Mouse (Mus musculus) heart, postnatal 14 days (tissue): ENCODE measurements at regions not wholly inside any gene's neighbourhood (a gene's known extent, or its start where the extent isn't known, plus 50 kb on each side); places are given as distances from the start of the nearest gene placed in this dataset.
"Not testable (repeated sequence)": the region's sequence is repeated elsewhere in the genome, so short reads cannot be mapped to it uniquely, and the experiment has no call there.

ENCODE experiments used
- DNase-seq, 2 experiments: peaks; one replicate each; pipeline ENCODE4 v3.0.0; 2021 to 2022
- intact Hi-C: fragments of 180-260 bp; cut with DNase I; formaldehyde crosslinking; loops from one replicate; pipeline ENCODE4 v1.15.1; 2025

DNA sequence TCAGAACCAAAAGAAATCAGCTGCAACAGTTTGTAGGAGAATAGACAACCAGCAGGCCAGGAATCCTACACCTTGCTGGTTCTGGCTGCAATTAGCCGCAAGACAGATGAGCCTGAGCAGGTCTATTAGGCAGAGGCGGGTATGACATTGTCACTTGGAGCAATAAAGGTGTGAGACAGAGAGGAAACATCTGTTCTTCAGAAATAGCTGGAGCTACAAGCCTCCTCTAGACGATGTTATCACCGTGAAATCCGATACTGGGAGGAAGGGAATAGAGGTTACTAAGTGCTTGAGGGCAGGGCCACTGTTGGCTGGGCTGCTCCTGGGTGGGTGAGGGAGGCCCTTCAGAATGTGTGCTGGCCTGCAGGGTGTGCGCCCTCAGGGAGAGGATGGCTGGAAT is 135.8 kb upstream of the Sulf2 start:
- intact Hi-C loops, result no loop called here
- peak; percentile 10 to 26 for DNase-seq

DNA sequence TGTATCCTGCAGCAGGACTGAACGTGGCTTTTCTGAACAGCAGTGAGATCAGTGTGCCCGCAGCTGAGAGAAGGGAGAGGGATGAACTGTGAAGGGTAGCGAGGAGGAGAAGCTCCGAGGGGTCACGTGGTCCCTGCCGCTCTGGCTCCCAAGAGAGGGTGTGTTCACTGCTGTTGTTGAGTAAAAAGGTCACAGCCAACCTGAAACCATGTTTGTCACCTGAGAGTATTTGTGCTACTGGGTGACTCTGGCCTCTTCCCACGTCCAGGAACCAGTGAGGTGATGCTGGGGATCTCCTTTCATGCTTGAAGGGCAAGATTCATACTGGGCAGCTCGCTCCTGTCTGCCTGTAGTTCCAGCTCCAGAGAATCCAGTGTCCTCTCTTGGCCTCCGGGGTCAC is 135.4 kb upstream of the Sulf2 start:
- DNase-seq, result no peak
- intact Hi-C loops, result no loop called here

DNA sequence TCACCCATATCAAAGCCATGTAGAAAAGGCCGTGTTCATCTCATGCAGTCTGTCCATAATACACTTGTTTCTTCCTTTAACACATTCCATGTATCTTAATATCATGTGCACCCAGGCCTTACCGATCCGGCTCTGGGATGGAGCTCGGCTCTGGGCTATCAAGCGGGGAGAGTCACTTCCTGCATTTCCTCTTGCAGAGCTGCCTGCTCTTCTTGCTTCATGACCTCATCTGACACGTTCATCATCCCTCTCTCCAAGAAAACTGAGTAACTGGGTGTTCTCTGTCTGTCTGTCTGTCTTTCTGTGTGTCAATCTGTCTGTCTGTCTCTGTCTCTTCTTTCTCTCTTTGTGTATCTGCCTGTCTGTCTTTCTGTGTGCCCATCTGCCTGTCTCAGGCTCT is 133.7 kb upstream of the Sulf2 start:
- no peak for DNase-seq
- intact Hi-C loops, result no loop called here

DNA sequence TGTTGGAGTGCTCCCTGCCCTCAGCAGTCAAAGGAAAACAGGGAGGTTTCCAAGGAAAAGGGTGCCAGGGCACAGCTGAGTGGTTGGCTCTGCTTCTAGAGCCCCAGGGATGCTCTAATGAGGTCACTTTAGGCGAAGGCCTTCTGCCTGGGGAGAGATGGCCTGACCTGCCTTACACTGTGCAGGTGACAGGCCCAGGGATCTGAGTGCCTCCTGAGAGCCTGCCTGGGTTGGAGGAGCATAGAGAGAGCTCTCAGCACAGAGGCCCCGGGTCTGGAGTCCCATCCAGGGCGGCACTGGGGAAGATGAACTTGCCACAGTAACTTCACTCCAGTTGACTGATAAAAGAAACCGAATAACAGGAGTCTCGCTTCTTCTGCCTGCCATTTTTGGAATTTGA is 125.7 kb upstream of the Sulf2 start:
- DNase-seq, intact Hi-C loops: not testable (repeated sequence)

DNA sequence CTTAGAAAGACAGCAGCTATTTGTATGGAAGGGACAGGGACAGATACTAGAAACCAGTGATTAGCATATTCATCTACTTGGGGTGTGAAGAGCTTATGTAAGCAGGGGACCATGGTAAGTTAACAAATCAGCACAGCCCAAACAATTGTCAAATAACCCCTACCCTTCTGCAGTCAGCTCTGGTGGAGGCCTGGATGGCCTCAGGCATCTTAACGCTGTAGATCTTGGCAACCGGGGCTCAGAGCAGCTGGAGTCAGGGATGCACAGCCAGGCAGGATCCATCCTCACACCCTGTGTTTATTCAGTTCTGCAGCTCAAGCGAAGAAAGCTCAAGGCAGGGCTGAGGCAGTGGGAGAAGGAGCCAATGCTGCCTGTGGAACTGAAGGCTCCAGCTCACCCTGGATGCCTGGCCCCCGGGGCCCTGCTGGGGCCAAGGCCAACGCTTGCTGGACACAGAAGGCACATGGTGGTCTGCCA is 125.2 kb upstream of the Sulf2 start:
- intact Hi-C loops, result no loop called here
- peak; percentile 40 to 51 for DNase-seq

DNA sequence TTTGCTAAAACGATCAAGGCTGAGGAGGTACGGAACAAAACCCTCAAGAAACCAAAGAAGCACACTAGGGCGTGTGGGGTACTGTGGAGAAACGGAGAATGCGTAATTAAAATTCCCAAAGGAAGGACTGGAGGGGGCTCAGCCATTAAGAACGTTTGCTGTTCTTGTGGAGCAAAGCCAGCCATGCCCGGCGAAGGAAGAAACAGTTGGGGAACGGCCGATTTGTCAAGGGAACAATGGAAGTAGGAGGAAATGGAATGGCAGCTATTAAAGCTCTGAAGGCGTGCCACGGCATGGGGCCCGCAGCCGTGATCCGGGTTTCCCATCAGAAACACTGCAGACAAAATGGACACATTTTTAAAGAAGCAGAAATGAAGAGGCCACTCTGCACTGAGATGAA is 124.2 kb upstream of the Sulf2 start:
- DNase-seq, result no peak
- intact Hi-C loops, result no loop called here

DNA sequence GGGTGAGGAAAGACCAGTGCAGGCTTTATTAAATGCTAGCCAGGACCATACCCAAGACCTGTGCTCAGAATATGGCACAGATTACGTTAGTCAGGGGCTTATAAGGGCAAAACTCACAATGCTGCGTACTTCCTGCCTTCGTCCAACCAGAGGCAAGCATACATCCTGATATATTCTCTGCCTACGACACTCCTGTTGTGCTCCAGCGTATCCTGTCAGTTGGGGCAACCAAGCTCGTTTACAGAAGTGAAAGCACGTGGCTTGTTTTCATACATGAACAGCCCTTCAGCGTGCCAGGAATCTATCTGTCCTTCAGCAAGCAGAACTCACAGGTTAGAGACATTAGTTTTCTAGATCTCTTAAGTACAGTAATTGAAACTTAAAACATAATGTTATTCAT is 119.9 kb upstream of the Sulf2 start:
- no peak for DNase-seq

DNA sequence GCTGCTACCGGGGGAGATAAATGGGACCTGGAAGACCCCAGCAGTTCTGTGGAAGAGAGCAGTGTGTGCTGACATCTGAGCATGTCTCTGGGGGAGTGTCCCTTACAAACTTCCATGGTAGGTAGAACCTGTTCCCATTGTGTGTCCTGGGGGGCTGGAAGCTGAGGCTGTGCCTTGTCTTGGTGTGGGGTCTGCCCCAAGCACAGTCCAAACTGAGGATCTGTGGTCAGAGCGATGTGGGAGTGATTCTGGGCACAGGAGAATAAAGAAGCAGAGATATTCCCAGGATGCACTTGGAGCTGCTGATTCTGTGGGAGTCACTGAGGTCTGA is 118.5 kb upstream of the Sulf2 start:
- intact Hi-C loops, result no loop called here
- no peak for DNase-seq

More for the DNA sequence above, 119.9 kb upstream of the Sulf2 start:
- intact Hi-C loops, result no loop called here

DNA sequence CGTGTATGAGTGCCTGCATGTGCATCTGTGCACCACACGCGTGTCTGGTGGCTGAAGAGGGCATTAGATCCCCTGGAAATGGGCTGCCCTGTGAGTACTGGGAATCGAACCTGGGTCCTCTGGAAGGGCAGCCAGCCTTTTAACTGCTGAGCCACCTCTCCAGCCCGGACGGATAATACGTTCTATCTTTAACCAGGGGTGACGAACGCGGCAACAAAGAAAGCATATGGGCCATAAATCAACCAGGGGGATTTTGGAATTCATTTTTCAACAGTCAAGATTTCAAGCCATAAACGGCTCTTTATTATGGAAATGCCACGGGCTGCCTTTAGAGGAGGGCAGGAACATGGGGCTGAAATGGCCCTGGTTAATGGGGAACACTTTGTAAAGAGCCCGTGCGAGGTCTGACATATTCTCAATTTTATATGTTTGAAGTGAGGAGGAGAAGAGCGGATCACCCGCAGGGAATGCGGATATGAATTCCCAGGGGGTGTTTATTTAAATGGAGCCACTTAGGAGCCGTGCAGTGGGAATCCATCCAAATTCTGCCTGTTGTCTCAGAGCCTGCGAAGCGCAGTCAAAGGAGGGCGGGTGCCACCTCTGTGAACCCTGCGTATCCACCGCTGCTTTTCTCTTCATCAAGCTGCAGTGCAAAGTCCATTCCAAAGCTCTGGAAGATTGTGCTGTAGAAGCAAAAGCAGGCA is 118.0 kb upstream of the Sulf2 start:
- intact Hi-C loops, result no loop called here

DNA sequence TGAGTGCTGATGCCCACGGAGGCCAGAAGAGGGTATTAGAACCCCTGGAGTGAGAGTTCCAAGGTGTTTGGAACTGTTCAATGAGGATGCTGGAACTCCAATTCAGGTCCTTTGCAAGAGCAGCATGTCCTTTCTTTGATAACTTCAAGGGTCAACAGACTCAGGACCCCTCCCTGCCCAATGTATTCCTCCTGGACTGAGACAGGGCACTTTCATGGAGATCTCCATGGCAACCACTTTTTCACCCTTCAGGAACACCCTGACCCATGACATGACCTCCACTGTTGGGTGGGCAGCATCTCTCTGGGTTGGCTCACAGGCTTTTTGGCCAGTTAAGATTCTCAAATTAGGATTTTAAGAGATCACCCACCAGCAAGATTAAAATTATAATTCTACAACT is 117.4 kb upstream of the Sulf2 start:
- DNase-seq, result no peak
- intact Hi-C loops, result no loop called here

More for the DNA sequence above, 118.0 kb upstream of the Sulf2 start:
- DNase-seq, result peak in 1 of 2 experiments; percentile 17

DNA sequence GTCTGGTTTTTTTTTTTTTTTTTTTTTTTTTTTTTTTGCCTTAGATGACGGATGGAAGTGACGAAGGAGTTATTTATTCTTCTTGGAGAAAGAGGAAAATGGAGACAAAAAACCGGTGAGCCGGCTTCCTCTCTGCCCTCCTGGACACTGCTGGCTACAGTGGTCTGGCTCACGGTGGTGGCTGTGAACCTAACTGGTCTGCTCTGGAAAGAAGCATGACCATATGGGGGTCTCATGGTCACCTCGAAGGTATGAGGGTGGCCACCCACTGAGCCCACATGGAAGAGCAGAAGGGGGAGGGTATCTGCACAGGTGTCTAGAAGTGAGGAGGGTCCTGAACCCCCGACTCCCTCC is 116.7 kb upstream of the Sulf2 start:
- no peak for DNase-seq
- intact Hi-C loops, result no loop called here

DNA sequence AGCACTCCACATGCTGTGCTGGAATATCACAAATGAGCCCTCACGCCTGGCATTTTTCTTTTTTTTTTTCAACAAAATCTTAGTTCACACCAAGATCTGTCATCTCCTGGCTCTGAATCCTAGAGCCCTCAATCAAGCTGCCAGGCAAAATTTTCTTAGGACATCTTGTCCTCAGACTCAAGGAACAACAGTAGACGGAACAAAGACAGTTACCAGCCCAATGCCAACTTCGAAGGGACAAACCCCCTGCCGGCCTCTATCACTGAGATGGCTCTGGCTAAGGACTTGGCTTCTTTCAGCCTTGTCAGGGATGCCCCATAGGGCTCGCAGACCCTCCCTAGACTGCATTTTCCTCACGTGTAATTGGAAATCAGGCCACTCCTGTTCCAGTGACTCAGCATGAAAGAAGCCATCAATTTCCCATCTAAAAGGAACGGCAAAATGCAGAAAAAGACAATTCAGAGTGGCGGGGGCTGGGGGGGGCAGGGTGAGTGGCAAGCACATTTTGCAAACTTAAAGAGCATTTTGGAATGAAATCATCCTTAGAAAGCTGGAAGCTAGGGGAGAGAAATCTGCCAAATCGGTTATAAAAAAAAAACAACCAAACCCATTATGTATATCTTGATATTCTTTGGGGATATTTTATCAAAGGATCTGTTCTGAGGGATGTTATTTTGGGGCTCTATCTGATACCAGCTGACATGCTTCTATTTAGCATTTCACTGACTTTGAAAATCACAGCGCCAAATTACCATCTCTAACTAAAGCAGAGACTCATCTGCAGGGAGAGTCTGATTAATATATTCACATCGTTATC is 116.1 kb upstream of the Sulf2 start:
- DNase-seq, result no peak
- intact Hi-C loops, result no loop called here

DNA sequence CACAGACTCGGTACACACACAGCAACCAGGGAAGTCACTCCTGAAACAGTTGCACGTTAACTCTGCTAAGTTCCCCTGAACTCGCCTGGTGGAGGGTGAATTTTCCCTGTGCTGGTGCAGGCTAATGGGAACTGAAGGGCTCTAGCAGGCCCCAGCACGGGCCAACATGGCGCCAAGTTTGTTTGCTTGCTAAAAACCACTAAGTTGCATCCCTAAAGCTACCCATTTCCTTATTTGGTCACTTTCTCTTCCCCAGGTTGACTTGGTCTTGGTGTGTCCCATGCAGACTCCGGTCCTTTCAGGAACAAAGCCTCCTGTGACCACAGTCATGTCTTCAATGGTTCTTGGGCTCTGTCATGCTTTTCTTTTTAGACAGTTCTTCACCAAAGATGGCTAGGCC is 114.5 kb upstream of the Sulf2 start:
- intact Hi-C loops, result no loop called here
- no peak for DNase-seq

DNA sequence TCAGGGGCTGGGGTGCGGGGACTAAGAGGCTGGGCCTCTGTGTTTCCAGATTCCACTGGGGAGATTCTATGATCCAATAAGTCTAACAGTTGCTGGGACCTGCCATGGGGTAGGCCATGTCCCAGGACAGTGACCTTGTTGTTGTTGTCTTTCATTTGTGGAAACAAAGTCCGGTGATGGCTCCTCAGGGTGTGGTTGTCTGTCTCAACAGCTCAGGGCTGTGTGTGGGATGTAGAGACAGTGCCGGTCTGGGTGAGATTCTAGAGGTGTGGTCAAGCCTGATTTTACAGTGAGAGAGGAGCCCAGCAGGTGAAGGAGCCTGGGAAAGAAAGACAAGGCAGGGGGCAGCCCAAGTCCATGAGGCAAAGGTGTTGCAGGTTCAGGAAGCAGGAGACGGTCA is 111.5 kb upstream of the Sulf2 start:
- intact Hi-C loops, result no loop called here
- no peak for DNase-seq

DNA sequence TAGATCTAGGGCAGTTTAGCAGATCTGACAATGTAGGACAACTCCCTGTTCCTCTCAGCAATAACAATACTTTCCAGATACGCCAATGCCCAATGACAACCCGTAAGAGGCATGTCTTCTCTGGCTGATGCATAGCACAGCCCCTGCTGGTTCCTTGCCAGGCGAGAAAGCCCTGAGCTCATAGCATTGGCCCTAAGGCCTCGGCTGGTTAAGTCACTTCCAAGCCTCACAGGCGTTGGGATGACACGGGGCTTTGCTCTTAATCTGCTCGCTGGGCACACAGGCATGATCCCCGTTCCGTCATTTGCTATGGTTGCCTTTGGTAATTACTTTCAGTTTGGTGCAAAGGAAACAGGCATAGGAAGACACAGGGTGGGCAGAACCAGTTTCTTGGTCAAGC is 111.0 kb upstream of the Sulf2 start:
- intact Hi-C loops, result no loop called here
- peak; percentile 29 to 55 for DNase-seq

DNA sequence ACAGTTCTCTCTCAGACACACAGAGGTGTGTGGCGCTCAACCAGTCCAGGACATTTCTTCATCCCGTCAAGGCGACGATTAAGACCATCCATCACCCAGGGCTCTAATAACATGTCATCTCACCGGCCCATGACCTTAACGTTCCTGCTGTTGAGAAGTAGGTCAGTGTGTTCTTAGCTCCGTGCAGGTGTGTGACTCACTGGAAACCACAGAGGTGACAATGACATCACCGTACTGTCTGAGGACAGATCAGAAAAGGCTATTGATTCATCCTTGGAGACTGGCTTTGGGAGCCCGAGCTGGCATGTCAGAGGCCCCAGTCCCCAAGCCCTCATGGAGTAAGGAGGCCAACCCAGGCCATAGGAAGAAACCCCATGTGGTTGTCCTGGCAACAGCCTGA is 109.3 kb upstream of the Sulf2 start:
- DNase-seq, result no peak
- intact Hi-C loops, result no loop called here

DNA sequence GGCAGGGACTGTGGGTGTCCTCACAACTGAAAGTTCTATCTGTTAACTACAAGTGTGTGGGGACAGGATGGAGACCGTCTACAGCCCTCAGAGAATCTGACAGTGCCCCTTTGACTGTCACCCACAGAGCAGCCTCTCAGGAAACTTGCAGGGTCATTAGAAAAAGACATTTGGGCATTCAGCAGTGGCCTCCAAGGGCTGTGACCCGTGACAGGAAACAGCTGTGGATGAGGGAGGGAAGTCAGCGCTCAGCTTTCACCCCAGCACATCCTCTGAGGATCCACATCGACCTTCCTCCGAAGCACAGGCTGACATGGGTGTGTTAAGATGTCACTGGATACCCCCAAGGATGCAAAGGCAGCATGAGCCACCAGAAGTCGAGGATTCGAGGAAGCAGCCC is 106.3 kb upstream of the Sulf2 start:
- intact Hi-C loops, result no loop called here
- DNase-seq, result peak; percentile 36 to 51

DNA sequence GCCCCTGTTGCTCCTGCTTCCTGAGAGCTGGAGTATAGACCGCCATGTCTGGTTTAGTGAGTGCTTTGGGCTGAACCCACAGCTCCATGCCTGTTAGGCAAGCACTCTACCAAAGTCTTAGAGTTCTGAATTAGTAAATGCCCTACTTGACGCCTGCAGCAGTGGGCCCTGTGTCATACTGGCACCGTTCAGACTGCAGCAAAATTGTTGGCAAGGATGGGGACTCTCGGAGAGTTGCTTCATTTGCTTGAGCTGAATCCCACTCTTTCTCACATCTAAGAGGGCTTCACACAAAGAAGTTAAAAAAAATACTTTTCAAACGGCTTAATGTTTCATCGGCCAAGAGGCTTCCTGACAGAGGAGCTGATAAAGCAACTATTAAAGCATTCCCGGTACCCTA is 105.6 kb upstream of the Sulf2 start:
- intact Hi-C loops, result no loop called here
- DNase-seq, result no peak

DNA sequence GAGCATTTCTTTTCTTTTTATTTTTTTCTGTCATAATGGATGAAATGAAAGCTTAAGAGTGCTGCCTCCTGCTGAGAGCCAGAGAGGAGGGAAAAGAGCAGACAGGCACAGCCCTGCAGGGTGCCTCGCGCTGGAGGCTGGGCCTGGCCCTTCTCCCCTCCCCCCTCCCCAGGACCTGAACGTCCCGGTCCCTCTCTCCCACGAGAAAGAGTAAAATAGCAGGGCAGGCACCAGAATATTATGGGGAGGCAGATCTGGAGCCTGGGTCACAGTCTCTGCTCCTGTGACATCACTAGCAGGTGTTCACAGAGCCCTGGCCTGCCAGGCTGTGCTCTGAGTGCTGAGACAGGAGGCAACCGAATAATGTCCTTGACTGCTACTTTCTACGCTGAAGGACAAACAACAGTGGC is 103.3 kb upstream of the Sulf2 start:
- intact Hi-C loops, result no loop called here
- DNase-seq, result no peak

DNA sequence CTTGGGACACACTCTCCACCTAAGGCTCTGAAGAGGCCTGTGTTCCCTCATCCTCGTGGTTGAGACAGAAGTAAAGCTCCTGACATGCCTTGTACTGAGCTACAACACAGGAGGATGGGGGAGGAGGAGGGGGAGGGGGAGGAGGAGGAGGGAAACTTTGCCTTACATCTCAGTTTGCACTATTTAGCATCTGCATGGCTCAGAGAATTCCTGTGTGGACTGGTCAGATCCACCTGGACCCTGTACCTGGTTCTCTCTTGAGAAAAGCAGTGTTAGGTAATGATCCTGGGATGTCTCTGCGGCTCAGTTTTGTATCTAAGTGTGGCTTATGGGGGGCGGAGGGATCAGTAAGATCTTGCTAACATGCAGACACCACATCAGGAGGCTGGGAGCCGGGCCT is 102.2 kb upstream of the Sulf2 start:
- intact Hi-C loops, result no loop called here
- DNase-seq, result no peak

DNA sequence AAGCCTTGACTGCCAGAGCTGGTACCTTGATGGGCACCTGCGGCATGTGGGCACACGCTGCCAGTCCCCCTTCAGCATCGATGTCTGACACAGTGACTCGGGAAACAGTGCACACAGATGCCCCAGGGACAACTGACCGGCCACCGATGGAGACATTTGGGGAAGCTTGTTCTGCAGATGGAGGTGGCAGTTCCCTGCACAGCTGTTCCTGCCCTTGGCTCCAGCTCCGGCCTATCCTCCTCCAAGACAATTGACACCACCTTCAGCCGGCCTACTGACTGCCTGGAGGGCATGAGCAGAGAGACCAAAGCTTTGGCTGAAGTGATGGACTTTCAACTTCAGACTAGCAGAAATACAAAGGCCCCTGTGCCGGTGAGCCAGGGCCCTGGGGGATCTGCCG is 100.7 kb upstream of the Sulf2 start:
- no peak for DNase-seq
- intact Hi-C loops, result no loop called here

DNA sequence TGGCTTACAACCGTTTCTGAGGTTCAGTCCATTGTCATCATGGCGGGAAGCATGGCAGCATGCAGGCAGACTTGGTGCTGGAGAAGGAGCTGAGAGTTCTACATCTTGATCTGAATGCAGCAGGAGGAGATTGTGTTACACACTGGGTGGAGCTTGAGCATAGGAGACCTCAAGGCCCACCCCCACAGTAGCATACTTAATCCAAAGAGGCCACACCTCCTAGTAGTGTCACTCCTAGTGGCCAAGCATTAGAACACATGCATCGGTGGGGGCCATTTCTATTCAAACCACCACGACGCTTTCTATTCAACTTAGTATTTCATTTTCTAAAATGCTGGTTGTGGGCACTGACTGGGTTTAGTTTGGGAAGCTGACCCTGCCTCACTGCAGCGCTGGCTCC is 99.1 kb upstream of the Sulf2 start:
- no peak for DNase-seq
- intact Hi-C loops, result no loop called here
